Mouse (Mus musculus): Measurements from ENCODE around the gene 4930518I15Rik. TPM values are rescaled to one million over a fixed set of nuclear protein-coding genes. Genes with fewer than 3 reads are reported as not detected.

The 4930518I15Rik gene
- total RNA-seq, 2 experiments from 2014 or later, result 1.1 to 1.2 TPM

DNA sequence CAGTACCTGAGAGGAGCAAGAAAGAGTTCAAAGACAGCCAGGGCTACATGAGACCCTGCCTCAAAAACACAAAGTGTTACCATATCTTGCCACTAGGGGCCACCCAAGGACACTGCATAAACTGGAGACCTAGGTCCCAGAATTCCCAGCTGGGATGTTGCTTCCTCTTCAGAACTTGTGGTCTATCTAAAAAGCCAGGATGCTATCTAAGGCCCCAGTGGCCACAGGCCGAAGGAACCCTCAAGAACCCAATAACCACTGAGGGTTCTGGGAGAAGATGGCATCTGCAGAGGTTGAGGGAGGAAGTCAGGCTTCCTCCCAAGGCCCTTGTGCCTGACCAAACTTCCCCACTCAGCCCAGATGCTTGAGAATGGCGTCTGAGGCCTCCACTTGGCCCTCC lies 48.2 kb downstream of the 4930518I15Rik start:
- intact Hi-C loops (cut with DNase I), result loop anchor here (1.0 to 5.0 kb wide), 3 partner anchors 47 to 288 kb away; no protein-coding TSS in a partner anchor
- DNase-seq, result peak; percentile 72 to 85

DNA sequence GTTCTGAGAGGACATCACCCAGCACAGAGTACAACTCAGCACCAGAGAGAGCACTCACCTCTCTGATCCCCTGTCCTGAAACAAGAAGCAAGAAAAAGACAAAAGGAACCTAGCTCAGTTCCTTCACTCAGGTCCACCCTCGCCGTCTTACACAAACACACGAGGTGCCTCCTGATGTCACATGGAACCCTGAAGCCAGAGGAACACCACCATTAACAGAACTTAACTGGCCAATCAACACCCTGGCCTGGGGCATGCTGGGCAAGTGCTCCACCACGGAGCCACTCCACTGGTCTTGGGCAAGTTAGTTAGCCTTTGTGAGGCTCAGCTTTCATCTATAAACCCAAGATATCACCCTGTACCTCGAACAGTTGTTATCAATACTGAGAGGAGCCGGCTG lies 50.9 kb downstream of the 4930518I15Rik start:
- intact Hi-C loops (cut with DNase I), result loop anchor here (5.0 kb wide), 2 partner anchors 190 to 290 kb away; no protein-coding TSS in a partner anchor
- DNase-seq, result no peak

Other genes starting within 250 kb of the 4930518I15Rik start
- gene Dlgap4, start 244.2 kb downstream of the 4930518I15Rik start, total RNA-seq (2021), result 10 to 100 TPM; 45.2 to 46.7 TPM
- 100 to 1,000 TPM; 391 to 523 TPM for gene Myl9, start 82.5 kb downstream of the 4930518I15Rik start, total RNA-seq (2021)
- 1 to 10 TPM; 5.0 to 7.3 TPM for gene Tgif2, start 17.9 kb downstream of the 4930518I15Rik start, total RNA-seq (2021)
- gene Rab5if, start 5.2 kb upstream of the 4930518I15Rik start, total RNA-seq (2021), result 100 to 1,000 TPM; 130 to 132 TPM
- under 1 TPM in 1 of 2 experiments, not detected in 1; 0.10 TPM for gene Sla2, start 29.2 kb upstream of the 4930518I15Rik start, total RNA-seq (2021)
- 10 to 100 TPM; 25.9 to 26.5 TPM for gene Ndrg3, start 134.1 kb upstream of the 4930518I15Rik start, total RNA-seq (2021)
- 10 to 100 TPM in 1 of 2 experiments, 1 to 10 TPM in 1; 7.7 to 10.5 TPM for gene Dsn1, start 149.2 kb upstream of the 4930518I15Rik start, total RNA-seq (2021)
- 10 to 100 TPM; 33.3 to 34.6 TPM for gene Soga1, start 221.3 kb upstream of the 4930518I15Rik start, total RNA-seq (2021)
- gene Tldc2, start 229.1 kb upstream of the 4930518I15Rik start, total RNA-seq (2021), result not detected

Data from heart, postnatal 10 days (tissue).